Mouse (Mus musculus): ENCODE measurements around the gene Gstp3. TPM values are rescaled to one million over a fixed set of nuclear protein-coding genes. Genes with fewer than 3 reads are reported as not detected.
A peak's percentile ranks its signal among the peaks of the same experiment; 100 is the strongest.

Gene Gstp3
- total and polyA plus RNA-seq, 3 experiments, result 1.4 TPM; not detected in 2

DNA sequence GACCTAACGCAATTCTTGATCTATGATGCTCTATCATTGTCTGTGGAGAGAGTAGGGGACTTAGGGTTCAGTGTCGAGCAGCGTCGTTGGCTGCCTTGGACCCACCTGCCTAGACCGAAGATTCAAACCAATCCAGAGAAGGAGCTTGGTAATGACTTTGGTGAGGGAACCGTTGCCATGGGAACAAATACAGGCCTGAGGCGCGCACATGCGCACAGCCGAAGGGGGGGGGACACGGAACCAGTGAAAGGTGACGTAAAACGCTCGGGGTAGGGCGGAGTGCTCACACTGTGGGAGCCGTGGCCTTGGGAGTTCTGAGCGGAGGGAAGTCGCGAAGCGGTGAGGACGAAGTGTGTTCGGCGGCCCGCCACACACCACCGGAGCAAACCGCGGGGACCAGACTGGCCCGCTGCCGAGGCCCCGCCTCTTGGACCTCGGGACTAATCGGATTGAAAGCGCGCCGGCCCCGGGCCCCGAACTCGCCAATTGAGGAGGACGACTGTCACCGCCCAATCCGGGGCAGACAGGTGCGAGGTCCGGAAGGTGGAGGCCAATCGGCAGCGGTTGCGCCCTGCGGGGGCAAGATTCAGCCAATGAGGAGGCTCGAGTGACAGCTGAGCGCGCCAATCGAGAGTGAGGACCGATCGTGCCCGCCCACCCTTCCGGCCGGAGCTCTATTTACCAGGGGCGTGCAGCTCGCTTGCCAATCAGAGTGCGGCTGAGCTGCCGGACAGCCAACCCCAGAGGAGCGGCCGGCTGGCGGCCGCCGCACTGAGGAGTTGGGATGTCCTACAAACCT is 37.5 kb upstream of the Gstp3 start, which contains the start of gene Cdk2ap2:
Gene Cdk2ap2, plus strand, starts transcription at position 541 of the 799 bp plus-strand sequence.
- peaks cover 18 to 44% of the 10 kb centered on the region in 2 experiments for H3K4me1 ChIP-seq (ENCODE audit: control insufficient read depth in 1 of 2, insufficient read depth in 2 of 2)
- dilution Hi-C loops (cut with MboI; ENCODE audit: extremely low pct_ligation_motif_present, extremely low pct_unique_long_range_greater_than_20kb, low sequenced_read_pairs), result no loop called here
- DNase-seq (ENCODE audit: extremely low read depth), result peak; percentile 98

DNA sequence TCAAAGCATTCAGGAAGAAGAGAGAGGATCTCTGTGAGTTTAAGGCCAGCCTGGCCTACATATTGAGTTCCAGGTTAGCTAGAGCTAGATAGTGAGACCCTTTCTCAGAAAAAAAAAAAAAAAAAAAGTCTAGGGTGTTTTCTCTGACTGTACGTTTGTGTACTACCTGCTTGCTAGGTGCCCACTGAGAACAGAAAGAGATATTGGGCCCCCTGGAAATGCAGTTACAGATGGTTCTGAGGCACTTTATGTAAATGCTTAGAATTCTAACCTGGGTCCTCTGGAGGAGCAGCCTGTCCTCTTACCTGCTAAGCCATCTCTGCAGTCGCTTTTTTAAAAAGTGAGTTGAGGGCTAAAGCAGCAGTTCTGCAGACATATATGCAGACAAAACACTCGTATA is 36.4 kb upstream of the Gstp3 start:
- Histone ChIP-seq H3K4me1 (ENCODE audit: control insufficient read depth in 1 of 2, insufficient read depth in 2 of 2) (peaks cover 12 to 34% of the 10 kb centered on the region in 2 experiments), H3K79me2 (replicated peaks; ENCODE audit: control insufficient read depth, extremely low read depth, insufficient read depth, poor library complexity, severe bottlenecking) (peaks cover 9% of the 10 kb centered on the region), H3K27me3 (replicated peaks) (no peaks in the 10 kb centered on the region), H3K4me2 (ENCODE audit: insufficient read depth, low read depth, poor library complexity, severe bottlenecking) (no peak overlapping the region), H3K27ac (ENCODE audit: insufficient read depth, low read depth) (no peak overlapping the region), H3K36me3 (replicated peaks in 1 of 2; ENCODE audit: control insufficient read depth in 1 of 2, insufficient read depth in 1 of 2, low read length in 1 of 2) (peaks cover 4 to 8% of the 10 kb centered on the region in 2 experiments), H3K9ac (ENCODE audit: insufficient read depth, low read depth) (no peak overlapping the region), H3K9me3 (replicated peaks; ENCODE audit: low read length) (no peaks in the 10 kb centered on the region), H3K4me3 (replicated peaks in 1 of 3; ENCODE audit: low read depth in 2 of 3, low read length in 2 of 3, poor library complexity in 1 of 3) (no peak overlapping the region)
- TF ChIP-seq ZNF384 (IDR thresholded peaks at IDR 0.05; ENCODE audit: low read depth, low read length) (peak; percentile 65), GABPA (IDR thresholded peaks at IDR 0.05; ENCODE audit: insufficient replicate concordance, low read depth, low read length) (no peak)
- dilution Hi-C loops (cut with MboI; ENCODE audit: extremely low pct_ligation_motif_present, extremely low pct_unique_long_range_greater_than_20kb, low sequenced_read_pairs) (no loop called here), in situ Hi-C loops (cut with MboI; ENCODE audit: low pct_ligation_motif_present, low pct_unique_long_range_greater_than_20kb, low sequenced_read_pairs) (no loop called here)
- no peak for DNase-seq (ENCODE audit: extremely low read depth)

More for the DNA sequence above, 37.5 kb upstream of the Gstp3 start, which contains the start of gene Cdk2ap2:
- Histone ChIP-seq H3K9me3 (replicated peaks; ENCODE audit: low read length) (no peaks in the 10 kb centered on the region), H3K27ac (ENCODE audit: insufficient read depth, low read depth) (peak within 1 kb of the TSS; percentile 79), H3K27me3 (replicated peaks) (no peaks in the 10 kb centered on the region), H3K4me3 (replicated peaks in 1 of 3; ENCODE audit: low read depth in 2 of 3, low read length in 2 of 3, poor library complexity in 1 of 3) (peak within 1 kb of the TSS; percentile 57 to 73 (median 72)), H3K4me2 (ENCODE audit: insufficient read depth, low read depth, poor library complexity, severe bottlenecking) (peak within 1 kb of the TSS; percentile 95), H3K79me2 (replicated peaks; ENCODE audit: control insufficient read depth, extremely low read depth, insufficient read depth, poor library complexity, severe bottlenecking) (peaks cover 9% of the 10 kb centered on the region), H3K36me3 (replicated peaks in 1 of 2; ENCODE audit: control insufficient read depth in 1 of 2, insufficient read depth in 1 of 2, low read length in 1 of 2) (peaks cover 5 to 18% of the 10 kb centered on the region in 2 experiments), H3K9ac (ENCODE audit: insufficient read depth, low read depth) (peak within 1 kb of the TSS; percentile 65)
- TF ChIP-seq ETS1 (conservative IDR thresholded peaks at IDR 0.05; ENCODE audit: low read depth, low read length) (no peak), JUN (IDR thresholded peaks at IDR 0.05; ENCODE audit: insufficient read depth, low read depth, low read length) (no peak), NELFE (IDR thresholded peaks at IDR 0.05; ENCODE audit: low read depth, low read length) (peak; percentile 76), IRF4 (IDR thresholded peaks at IDR 0.05; ENCODE audit: low read depth, low read length) (no peak), ELF1 (IDR thresholded peaks at IDR 0.05; ENCODE audit: low read depth, low read length) (peak; percentile 65), PAX5 (IDR thresholded peaks at IDR 0.05; ENCODE audit: low read length) (no peak), RCOR1 (conservative IDR thresholded peaks at IDR 0.05; ENCODE audit: low read depth, low read length) (no peak), CHD2 (IDR thresholded peaks at IDR 0.05; ENCODE audit: low read length) (peak; percentile 97), MEF2A (IDR thresholded peaks at IDR 0.05; ENCODE audit: borderline replicate concordance, low read depth, low read length) (no peak), NRF1 (IDR thresholded peaks at IDR 0.05; ENCODE audit: low read depth, low read length) (peak; percentile 96), MAX (IDR thresholded peaks at IDR 0.05; ENCODE audit: low read length) (peak; percentile 8; the same call in 1 of the 2 replicates), BHLHE40 (IDR thresholded peaks at IDR 0.05; ENCODE audit: low read depth, low read length) (no peak), RAD21 (IDR thresholded peaks at IDR 0.05; ENCODE audit: low read depth, low read length) (no peak), GABPA (IDR thresholded peaks at IDR 0.05; ENCODE audit: insufficient replicate concordance, low read depth, low read length) (no peak), MAZ (IDR thresholded peaks at IDR 0.05; ENCODE audit: low read depth, low read length) (no peak), MYC (IDR thresholded peaks at IDR 0.05; ENCODE audit: low read depth, low read length) (0 out of 2 replicates have a peak, but pooled peaks have one; percentile 23), TBP (conservative IDR thresholded peaks at IDR 0.05; ENCODE audit: low read depth, low read length) (peak; percentile 95), ZNF384 (IDR thresholded peaks at IDR 0.05; ENCODE audit: low read depth, low read length) (no peak), CHD1 (IDR thresholded peaks at IDR 0.05; ENCODE audit: low read depth, low read length) (no peak), KAT2A (IDR thresholded peaks at IDR 0.05; ENCODE audit: insufficient replicate concordance, low read length) (no peak), MXI1 (IDR thresholded peaks at IDR 0.05; ENCODE audit: low read depth, low read length) (peak; percentile 97), CTCF (conservative IDR thresholded peaks at IDR 0.05 in 1 of 2, IDR thresholded peaks at IDR 0.05 in 1 of 2; ENCODE audit: low read depth in 2 of 2, low read length in 2 of 2) (no peak), POLR2A (IDR thresholded peaks at IDR 0.05; ENCODE audit: low read depth, low read length) (peak; percentile 93), E2F4 (IDR thresholded peaks at IDR 0.05; ENCODE audit: insufficient replicate concordance, low read depth, low read length) (no peak; the same call in 1 of the 2 replicates), MAFK (IDR thresholded peaks at IDR 0.05; ENCODE audit: insufficient replicate concordance, low read length) (no peak), UBTF (IDR thresholded peaks at IDR 0.05; ENCODE audit: low read depth, low read length) (no peak), TCF12 (IDR thresholded peaks at IDR 0.05; ENCODE audit: low read depth, low read length) (peak; percentile 27; the same call in 1 of the 2 replicates), ZKSCAN1 (IDR thresholded peaks at IDR 0.05; ENCODE audit: borderline replicate concordance, low read depth, low read length) (no peak), ZMIZ1 (IDR thresholded peaks at IDR 0.05; ENCODE audit: low read depth, low read length) (peak; percentile 87), JUND (conservative IDR thresholded peaks at IDR 0.05; ENCODE audit: low read depth, low read length) (no peak), SMC3 (IDR thresholded peaks at IDR 0.05; ENCODE audit: low read depth, low read length) (no peak), USF1 (IDR thresholded peaks at IDR 0.05; ENCODE audit: low read depth, low read length) (no peak), POLR2AphosphoS2 (IDR thresholded peaks at IDR 0.05; ENCODE audit: low read depth, low read length) (0 out of 2 replicates have a peak, but pooled peaks have one; percentile 56), EP300 (IDR thresholded peaks at IDR 0.05; ENCODE audit: low read length) (no peak), HCFC1 (IDR thresholded peaks at IDR 0.05; ENCODE audit: low read depth, low read length) (peak; percentile 67), SIN3A (IDR thresholded peaks at IDR 0.05; ENCODE audit: low read length) (peak; percentile 78), USF2 (conservative IDR thresholded peaks at IDR 0.05; ENCODE audit: low read depth, low read length) (no peak), ZC3H11A (IDR thresholded peaks at IDR 0.05; ENCODE audit: low read depth, low read length) (no peak)
- in situ Hi-C loops (cut with MboI; ENCODE audit: low pct_ligation_motif_present, low pct_unique_long_range_greater_than_20kb, low sequenced_read_pairs), result no loop called here

Measured in CH12.LX (cell line).